Mouse (Mus musculus): ENCODE data around the gene Fads3. TPM values are rescaled to one million over a fixed set of nuclear protein-coding genes. Genes with fewer than 3 reads are reported as not detected.

Gene Fads3
- polyA plus RNA-seq, 1 experiment = 3.1 TPM

GRCm38 (mm10) chr19:10071892-10072291 is 30.5 kb downstream of the Fads3 start:
- Histone ChIP-seq H3K27ac (ENCODE audit: insufficient read depth, low read length) (no peak overlapping the region), H3K9ac (ENCODE audit: low read depth, poor library complexity, severe bottlenecking) (no peak overlapping the region), H3K4me1 (ENCODE audit: control insufficient read depth, insufficient read depth, low read length) (no peaks in the 10 kb centered on the region), H3K36me3 (ENCODE audit: control insufficient read depth, insufficient read depth, low read length, poor library complexity, severe bottlenecking) (peaks cover 5% of the 10 kb centered on the region), H3K4me3 (ENCODE audit: low read depth, low read length) (no peak overlapping the region), H3K27me3 (ENCODE audit: control insufficient read depth, insufficient read depth, low read length, poor library complexity, severe bottlenecking) (no peaks in the 10 kb centered on the region), H3K9me3 (replicated peaks; ENCODE audit: control insufficient read depth, insufficient read depth, low read length, poor library complexity, severe bottlenecking) (no peaks in the 10 kb centered on the region)
- 0 out of 2 replicates have a peak, but pooled peaks have one; percentile 28 for TF ChIP-seq EP300 (IDR thresholded peaks at IDR 0.05; ENCODE audit: insufficient read depth, low read depth, low read length)
- no peak for TF ChIP-seq CTCF (IDR thresholded peaks at IDR 0.05; ENCODE audit: low read depth, low read length)

- TF ChIP-seq POLR2A (IDR thresholded peaks at IDR 0.05; ENCODE audit: insufficient read depth, low read length) (no peak), EP300 (IDR thresholded peaks at IDR 0.05; ENCODE audit: insufficient read depth, low read depth, low read length) (no peak), CTCF (IDR thresholded peaks at IDR 0.05; ENCODE audit: low read depth, low read length) (no peak)
- H3K4me3 ChIP-seq (ENCODE audit: low read depth, low read length) = no peak overlapping the region
- no peak overlapping the region for H3K9ac ChIP-seq (ENCODE audit: low read depth, poor library complexity, severe bottlenecking)
- H3K36me3 ChIP-seq (ENCODE audit: control insufficient read depth, insufficient read depth, low read length, poor library complexity, severe bottlenecking) = peaks cover 5% of the 10 kb centered on the region
- no peaks in the 10 kb centered on the region for H3K4me1 ChIP-seq (ENCODE audit: control insufficient read depth, insufficient read depth, low read length)
- H3K27me3 ChIP-seq (ENCODE audit: control insufficient read depth, insufficient read depth, low read length, poor library complexity, severe bottlenecking) = no peaks in the 10 kb centered on the region
- no peaks in the 10 kb centered on the region for H3K9me3 ChIP-seq (replicated peaks; ENCODE audit: control insufficient read depth, insufficient read depth, low read length, poor library complexity, severe bottlenecking)
- no peak overlapping the region for H3K27ac ChIP-seq (ENCODE audit: insufficient read depth, low read length)
Observed at GRCm38 (mm10) chr19:10073145-10073544, 31.8 kb downstream of the Fads3 start.

- H3K9me3 ChIP-seq (replicated peaks; ENCODE audit: control insufficient read depth, insufficient read depth, low read length, poor library complexity, severe bottlenecking) = no peaks in the 10 kb centered on the region
- H3K36me3 ChIP-seq (ENCODE audit: control insufficient read depth, insufficient read depth, low read length, poor library complexity, severe bottlenecking) = peaks cover 10% of the 10 kb centered on the region; the same call in 1 of the 2 replicates
- TF ChIP-seq CTCF (IDR thresholded peaks at IDR 0.05; ENCODE audit: low read depth, low read length) = no peak
- no peak for TF ChIP-seq POLR2A (IDR thresholded peaks at IDR 0.05; ENCODE audit: insufficient read depth, low read length)
- no peak for TF ChIP-seq EP300 (IDR thresholded peaks at IDR 0.05; ENCODE audit: insufficient read depth, low read depth, low read length)
- H3K4me1 ChIP-seq (ENCODE audit: control insufficient read depth, insufficient read depth, low read length) = no peaks in the 10 kb centered on the region
- H3K27ac ChIP-seq (ENCODE audit: insufficient read depth, low read length) = no peak overlapping the region
- H3K9ac ChIP-seq (ENCODE audit: low read depth, poor library complexity, severe bottlenecking) = no peak overlapping the region
- no peaks in the 10 kb centered on the region for H3K27me3 ChIP-seq (ENCODE audit: control insufficient read depth, insufficient read depth, low read length, poor library complexity, severe bottlenecking)
- H3K4me3 ChIP-seq (ENCODE audit: low read depth, low read length) = no peak overlapping the region
Observed at GRCm38 (mm10) chr19:10078392-10078791, 37.0 kb downstream of the Fads3 start.

GRCm38 (mm10) chr19:10080384-10080783 is 39.0 kb downstream of the Fads3 start:
- Histone ChIP-seq H3K27ac (ENCODE audit: insufficient read depth, low read length) (no peak overlapping the region), H3K36me3 (ENCODE audit: control insufficient read depth, insufficient read depth, low read length, poor library complexity, severe bottlenecking) (peaks cover 10% of the 10 kb centered on the region; the same call in 1 of the 2 replicates), H3K4me1 (ENCODE audit: control insufficient read depth, insufficient read depth, low read length) (no peaks in the 10 kb centered on the region), H3K4me3 (ENCODE audit: low read depth, low read length) (no peak overlapping the region), H3K9ac (ENCODE audit: low read depth, poor library complexity, severe bottlenecking) (no peak overlapping the region), H3K27me3 (ENCODE audit: control insufficient read depth, insufficient read depth, low read length, poor library complexity, severe bottlenecking) (no peaks in the 10 kb centered on the region), H3K9me3 (replicated peaks; ENCODE audit: control insufficient read depth, insufficient read depth, low read length, poor library complexity, severe bottlenecking) (no peaks in the 10 kb centered on the region)
- TF ChIP-seq CTCF (IDR thresholded peaks at IDR 0.05; ENCODE audit: low read depth, low read length) (no peak), POLR2A (IDR thresholded peaks at IDR 0.05; ENCODE audit: insufficient read depth, low read length) (no peak), EP300 (IDR thresholded peaks at IDR 0.05; ENCODE audit: insufficient read depth, low read depth, low read length) (no peak)

- H3K27me3 ChIP-seq (ENCODE audit: control insufficient read depth, insufficient read depth, low read length, poor library complexity, severe bottlenecking) = no peaks in the 10 kb centered on the region
- no peaks in the 10 kb centered on the region for H3K4me1 ChIP-seq (ENCODE audit: control insufficient read depth, insufficient read depth, low read length)
- no peaks in the 10 kb centered on the region for H3K9me3 ChIP-seq (replicated peaks; ENCODE audit: control insufficient read depth, insufficient read depth, low read length, poor library complexity, severe bottlenecking)
- no peak overlapping the region for H3K9ac ChIP-seq (ENCODE audit: low read depth, poor library complexity, severe bottlenecking)
- no peak for TF ChIP-seq POLR2A (IDR thresholded peaks at IDR 0.05; ENCODE audit: insufficient read depth, low read length)
- no peak for TF ChIP-seq CTCF (IDR thresholded peaks at IDR 0.05; ENCODE audit: low read depth, low read length)
- H3K36me3 ChIP-seq (ENCODE audit: control insufficient read depth, insufficient read depth, low read length, poor library complexity, severe bottlenecking) = peaks cover 10% of the 10 kb centered on the region; the same call in 1 of the 2 replicates
- H3K4me3 ChIP-seq (ENCODE audit: low read depth, low read length) = no peak overlapping the region
- H3K27ac ChIP-seq (ENCODE audit: insufficient read depth, low read length) = no peak overlapping the region
Observed at GRCm38 (mm10) chr19:10082105-10082504, 40.7 kb downstream of the Fads3 start.

GRCm38 (mm10) chr19:10085454-10085853 is 44.1 kb downstream of the Fads3 start:
- Histone ChIP-seq H3K4me1 (ENCODE audit: control insufficient read depth, insufficient read depth, low read length) (no peaks in the 10 kb centered on the region), H3K27me3 (ENCODE audit: control insufficient read depth, insufficient read depth, low read length, poor library complexity, severe bottlenecking) (no peaks in the 10 kb centered on the region), H3K9ac (ENCODE audit: low read depth, poor library complexity, severe bottlenecking) (no peak overlapping the region), H3K27ac (ENCODE audit: insufficient read depth, low read length) (no peak overlapping the region), H3K36me3 (ENCODE audit: control insufficient read depth, insufficient read depth, low read length, poor library complexity, severe bottlenecking) (peaks cover 15% of the 10 kb centered on the region), H3K9me3 (replicated peaks; ENCODE audit: control insufficient read depth, insufficient read depth, low read length, poor library complexity, severe bottlenecking) (no peaks in the 10 kb centered on the region), H3K4me3 (ENCODE audit: low read depth, low read length) (no peak overlapping the region)
- TF ChIP-seq EP300 (IDR thresholded peaks at IDR 0.05; ENCODE audit: insufficient read depth, low read depth, low read length) = no peak
